Mouse (Mus musculus) neural tube, embryonic 13.5 days (tissue): ENCODE measurements around the gene Poc1a. TPM values are rescaled to one million over a fixed set of nuclear protein-coding genes. Genes with fewer than 3 reads are reported as not detected.

Experiments
- ATAC-seq: fragments of 200-750 bp; cut with Nextera tagmentation; 2 replicates; pipeline ENCODE4 v1.8.0; 2017; ENCODE audit warnings: low read depth, mild to moderate bottlenecking, moderate TSS enrichment, moderate library complexity
- H3K27ac ChIP-seq: fragments of 300-500 bp; sonication (generic); replicated peaks from 2 replicates; pipeline ENCODE4 v1.5.1; 2015; ENCODE audit warnings: moderate library complexity, mild to moderate bottlenecking, inconsistent platforms
- H3K27me3 ChIP-seq: fragments of 300-500 bp; sonication (generic); 2 replicates; pipeline ENCODE4 v1.6.1; 2015; ENCODE audit warnings: mild to moderate bottlenecking, inconsistent platforms
- H3K36me3 ChIP-seq: fragments of 300-500 bp; sonication (generic); 2 replicates; pipeline ENCODE4 v1.6.1; 2015; ENCODE audit warnings: mild to moderate bottlenecking, inconsistent platforms
- H3K4me1 ChIP-seq: fragments of 300-500 bp; sonication (generic); replicated peaks from 2 replicates; pipeline ENCODE4 v1.6.1; 2015; ENCODE audit warnings: inconsistent platforms
- H3K4me2 ChIP-seq: fragments of 300-500 bp; sonication (generic); 2 replicates; pipeline ENCODE4 v1.6.1; 2015; ENCODE audit warnings: inconsistent platforms, mild to moderate bottlenecking, moderate library complexity
- H3K4me3 ChIP-seq: fragments of 300-500 bp; sonication (generic); 2 replicates; pipeline ENCODE4 v1.5.1; 2015; ENCODE audit warnings: mild to moderate bottlenecking, inconsistent platforms
- H3K9ac ChIP-seq: fragments of 300-500 bp; sonication (generic); 2 replicates; pipeline ENCODE4 v1.6.1; 2015; ENCODE audit warnings: moderate library complexity, mild to moderate bottlenecking, inconsistent platforms
- H3K9me3 ChIP-seq: fragments of 300-500 bp; sonication (generic); 2 replicates; pipeline ENCODE4 v1.6.1; 2016; ENCODE audit warnings: inconsistent platforms
- WGBS: fragments of 180-500 bp; shearing (Covaris S2); methylation state at CpG from one replicate; pipeline ENCODE4 v1.1.7; 2015; 5-methylcytosine and 5-hydroxymethylcytosine counted together
- polyA plus RNA-seq: library from polyadenylated mRNA; unstranded; fragments of >200 nt; fragmentation: Nextera tagmentation; extraction: Ambion mirVana; gene quantifications from 2 replicates; pipeline ENCODE4 v1.2.1, GENCODE M21; 2015

Gene Poc1a
- polyA plus RNA-seq, 1 experiment from 2014 or later = 8.0 TPM

- no peak overlapping the region for H3K27ac ChIP-seq
- H3K9me3 ChIP-seq = no peaks in the 10 kb centered on the region
- 80% methylated on average over 9 of the region's 9 CpGs for WGBS
- no peak overlapping the region for H3K9ac ChIP-seq
- H3K27me3 ChIP-seq = no peaks in the 10 kb centered on the region
- no peak for ATAC-seq
- H3K4me2 ChIP-seq = no peak overlapping the region
- peaks cover 19% of the 10 kb centered on the region for H3K4me1 ChIP-seq
- H3K36me3 ChIP-seq = no peaks in the 10 kb centered on the region
- H3K4me3 ChIP-seq = no peak overlapping the region
Observed at GRCm38 (mm10) chr9:106398667-106399311, 117.9 kb downstream of the Poc1a start.

GRCm38 (mm10) chr9:106399808-106400207, 118.9 kb downstream of the Poc1a start:
- 89% methylated on average over 3 of the region's 3 CpGs for WGBS
- peaks cover 9% of the 10 kb centered on the region for H3K4me1 ChIP-seq
- H3K4me3 ChIP-seq = no peak overlapping the region
- no peak overlapping the region for H3K4me2 ChIP-seq
- ATAC-seq = no peak
- no peaks in the 10 kb centered on the region for H3K36me3 ChIP-seq
- H3K9me3 ChIP-seq = no peaks in the 10 kb centered on the region
- no peak overlapping the region for H3K9ac ChIP-seq
- no peak overlapping the region for H3K27ac ChIP-seq
- H3K27me3 ChIP-seq = no peaks in the 10 kb centered on the region

Other genes starting within 250 kb of the Poc1a start
- gene Col6a4, start 184.3 kb upstream of the Poc1a start, polyA plus RNA-seq = 0.22 and 0.51 TPM in 2 replicates
- gene Glyctk, start 122.9 kb upstream of the Poc1a start, polyA plus RNA-seq = 4.9 and 5.1 TPM in 2 replicates
- gene Wdr82, start 110.1 kb upstream of the Poc1a start, polyA plus RNA-seq = 27.7 and 29.6 TPM in 2 replicates
- 18.7 and 22.8 TPM in 2 replicates for gene Ppm1m, start 81.3 kb upstream of the Poc1a start, polyA plus RNA-seq
- 54.1 and 57.1 TPM in 2 replicates for gene Twf2, start 78.0 kb upstream of the Poc1a start, polyA plus RNA-seq
- gene Tlr9, start 58.5 kb upstream of the Poc1a start, polyA plus RNA-seq = not detected in 2 replicates
- 96.8 and 101 TPM in 2 replicates for gene Alas1, start 32.4 kb upstream of the Poc1a start, polyA plus RNA-seq
- gene Dusp7, start 87.6 kb downstream of the Poc1a start, polyA plus RNA-seq = 12.3 and 13.1 TPM in 2 replicates
- 576 and 729 TPM in 2 replicates for gene Rpl29, start 148.4 kb downstream of the Poc1a start, polyA plus RNA-seq
- 27.9 and 31.0 TPM in 2 replicates for gene Acy1, start 157.3 kb downstream of the Poc1a start, polyA plus RNA-seq
- gene Abhd14b, start 166.4 kb downstream of the Poc1a start, polyA plus RNA-seq = 5.9 and 6.9 TPM in 2 replicates
- gene Abhd14a, start 166.6 kb downstream of the Poc1a start, polyA plus RNA-seq = 49.7 and 57.4 TPM in 2 replicates
- 257 and 262 TPM in 2 replicates for gene Pcbp4, start 172.2 kb downstream of the Poc1a start, polyA plus RNA-seq
- gene Gpr62, start 184.9 kb downstream of the Poc1a start, polyA plus RNA-seq = 0.73 and 0.92 TPM in 2 replicates
- 42.3 and 43.7 TPM in 2 replicates for gene Rrp9, start 194.9 kb downstream of the Poc1a start, polyA plus RNA-seq
- gene Parp3, start 195.9 kb downstream of the Poc1a start, polyA plus RNA-seq = 1.3 TPM in 2 replicates
- gene Iqcf1, start 218.9 kb downstream of the Poc1a start, polyA plus RNA-seq = not detected in 2 replicates
- not detected in 2 replicates for gene Iqcf5, start 233.5 kb downstream of the Poc1a start, polyA plus RNA-seq